Mouse (Mus musculus): Measurements from ENCODE around the gene Rbl1.
"Not testable (repeated sequence)": the region's sequence is repeated elsewhere in the genome, so short reads cannot be mapped to it uniquely, and the experiment has no call there.

Rbl1 gene

DNA sequence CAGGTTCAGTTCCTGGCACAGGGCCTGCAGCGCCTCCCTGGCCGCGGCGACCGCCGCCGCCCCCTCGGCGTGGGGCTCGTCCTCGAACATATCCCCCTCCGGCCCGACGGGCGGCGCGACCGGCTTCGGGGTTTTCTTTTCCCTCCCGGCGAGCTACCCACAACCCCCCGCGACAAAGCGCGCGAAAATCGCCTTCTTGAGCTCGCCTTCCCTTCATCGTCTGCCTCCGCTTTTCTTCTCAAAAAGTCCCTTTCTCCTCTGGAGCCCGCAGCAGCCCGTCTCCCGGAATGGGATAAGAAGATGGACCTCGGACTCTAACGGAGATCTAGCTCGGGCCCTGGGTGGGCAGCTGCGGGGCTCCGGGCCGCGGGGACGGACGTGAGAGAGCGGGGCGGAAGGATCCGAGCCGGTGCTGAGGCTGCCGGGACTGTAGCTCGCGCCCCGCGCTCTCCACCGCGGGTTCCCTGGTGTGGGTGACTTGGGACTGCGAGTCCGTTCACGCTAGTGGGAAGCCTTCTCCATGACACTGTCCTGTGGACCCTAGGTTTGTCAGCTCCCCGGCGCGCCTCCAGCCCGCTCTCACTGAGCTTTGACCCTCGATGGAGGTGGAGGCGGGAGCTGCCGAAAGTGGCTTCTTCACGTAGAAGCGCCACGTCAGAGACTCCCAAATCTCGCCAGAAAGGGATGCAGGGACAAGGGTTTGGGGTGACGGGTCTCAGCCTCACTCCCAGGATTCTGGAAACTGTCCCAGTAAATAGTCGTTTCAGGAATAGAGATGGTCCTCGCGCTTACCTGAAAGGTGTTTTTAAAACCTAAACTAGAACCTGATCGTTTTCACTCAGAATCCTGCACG, at the start of gene Rbl1:
Rbl1 (minus strand) TSS at position 169 of the 853 bp plus-strand sequence.
- DNase-seq (ENCODE audit: low spot score) = peak; percentile 87

GRCm38 (mm10) chr2:157248111-157248510, 43.8 kb upstream of the Rbl1 start:
- DNase-seq (ENCODE audit: low spot score) = no peak

DNA sequence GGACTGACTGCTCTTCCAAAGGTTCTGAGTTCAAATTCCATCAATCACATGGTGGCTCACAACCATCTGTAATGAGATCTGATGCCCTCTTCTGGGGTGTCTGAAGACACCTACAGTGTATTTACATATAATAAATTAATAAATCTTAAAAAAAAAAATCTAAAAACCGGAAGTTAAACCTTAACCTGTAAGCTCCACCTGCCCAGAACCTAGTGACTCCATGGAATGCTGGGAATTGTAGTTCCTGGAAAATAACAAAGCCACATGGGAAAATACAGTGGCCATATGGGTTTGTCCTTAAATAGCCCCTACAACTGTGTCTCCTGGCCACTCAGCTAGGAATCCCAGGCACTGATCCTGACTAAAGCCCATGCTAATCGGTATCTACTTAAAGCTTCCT, 41.3 kb upstream of the Rbl1 start:
- DNase-seq (ENCODE audit: low spot score) = no peak

GRCm38 (mm10) chr2:157245001-157245400, 40.7 kb upstream of the Rbl1 start:
- no peak for DNase-seq (ENCODE audit: low spot score)

DNA sequence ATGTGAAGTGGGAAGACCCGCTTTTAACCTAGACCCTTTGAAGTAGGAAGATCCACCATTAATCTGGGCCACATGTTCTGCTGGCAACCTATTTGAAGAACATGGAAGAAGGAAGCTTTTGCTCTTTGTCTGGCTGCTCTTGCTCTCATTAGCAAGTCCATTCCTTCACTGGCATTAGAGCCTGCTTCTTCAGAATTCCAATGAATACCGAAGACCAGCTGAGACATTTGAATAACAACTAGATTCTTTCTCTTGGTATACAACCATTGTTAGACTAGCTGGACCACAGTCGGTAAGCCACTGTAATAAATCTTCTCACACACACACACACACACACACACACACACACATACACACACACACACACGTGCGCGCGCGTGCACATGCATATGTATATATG, 31.6 kb upstream of the Rbl1 start:
- DNase-seq (ENCODE audit: low spot score) = no peak

- not testable (repeated sequence) for DNase-seq (ENCODE audit: low spot score)
These were observed 17.6 kb upstream of the Rbl1 start for GRCm38 (mm10) chr2:157221916-157222315.

DNA sequence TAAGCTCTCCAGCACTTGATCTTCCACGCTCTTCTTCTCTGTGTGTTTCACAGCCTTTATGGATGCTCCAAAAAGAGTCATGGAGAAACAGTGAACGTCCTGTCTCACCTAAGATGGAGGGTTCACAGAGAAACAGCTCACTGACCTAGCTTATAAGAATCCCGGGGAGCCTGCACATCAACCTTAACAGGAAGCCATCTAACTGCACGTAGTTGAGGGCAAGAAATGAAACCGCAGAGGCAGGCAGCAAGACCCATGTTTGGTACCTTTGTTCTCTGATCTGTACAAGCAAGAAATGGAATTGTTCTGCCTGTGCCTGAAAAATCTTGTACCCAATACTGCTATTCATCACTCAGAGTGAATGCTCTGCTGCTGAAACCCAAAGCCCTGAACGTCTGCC, 15.8 kb upstream of the Rbl1 start:
- DNase-seq (ENCODE audit: low spot score) = no peak

GRCm38 (mm10) chr2:157211731-157212130, 7.4 kb upstream of the Rbl1 start:
- no peak for DNase-seq (ENCODE audit: low spot score)

DNA sequence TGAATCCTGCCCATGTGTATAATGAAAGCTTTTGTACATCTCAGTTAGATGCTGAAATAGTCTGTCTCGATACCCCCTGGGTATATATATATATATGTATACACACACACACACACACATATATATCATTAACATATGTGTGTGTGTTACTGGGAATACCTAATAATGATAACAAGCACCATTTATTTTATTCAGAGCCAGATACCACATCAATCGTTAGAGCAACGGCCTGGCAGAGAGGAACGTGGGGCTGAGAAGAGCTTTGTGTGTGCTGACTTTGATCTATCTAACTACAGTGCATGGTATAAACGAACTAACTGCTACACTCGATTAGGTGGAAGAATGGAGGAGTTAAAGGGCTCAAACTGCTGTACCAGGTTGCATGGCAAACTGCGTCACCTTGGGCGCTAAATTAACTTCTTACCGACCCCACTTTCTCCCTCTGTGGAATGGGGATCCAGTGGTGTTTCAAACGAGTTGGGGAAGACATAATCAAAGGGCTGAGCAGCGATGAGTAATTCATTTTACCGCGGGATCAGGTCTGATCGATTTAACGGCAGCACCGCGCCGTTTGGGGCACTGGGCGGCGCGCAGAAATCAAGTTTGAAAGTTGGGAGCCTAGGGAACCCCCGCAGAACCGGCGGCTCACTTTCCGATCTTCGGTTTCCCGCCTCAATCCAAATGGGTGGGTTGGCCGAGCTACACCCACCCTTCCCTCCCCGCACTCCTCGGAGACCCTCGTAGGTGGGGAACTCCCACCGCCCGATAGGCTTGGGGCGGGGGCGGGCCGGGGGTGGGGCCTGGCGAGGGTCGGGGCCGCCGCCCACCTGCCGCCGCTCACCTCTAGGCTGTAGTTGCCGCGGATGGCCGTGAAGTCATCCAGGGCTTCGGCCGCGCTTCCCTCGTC, 622 bp downstream of the Rbl1 start:
- DNase-seq (ENCODE audit: low spot score) = peak; percentile 17

DNA sequence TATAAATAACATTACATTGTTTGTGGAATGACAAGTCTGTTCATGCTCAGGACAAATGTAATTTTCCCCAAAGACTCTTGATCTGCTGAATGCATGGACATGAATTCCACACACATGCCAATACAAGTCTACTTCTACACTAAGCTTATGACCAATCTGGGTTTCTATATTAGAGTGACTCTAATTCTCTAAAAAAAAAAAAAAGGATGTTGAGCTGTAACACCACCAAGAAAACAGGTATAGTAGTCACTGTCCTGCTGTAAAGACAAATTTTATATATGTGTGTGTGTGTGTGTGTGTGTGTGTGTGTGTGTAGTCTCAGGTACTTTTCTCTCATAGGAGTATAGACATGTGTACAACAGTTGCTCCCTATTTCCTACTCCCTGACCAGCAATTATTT, 1.3 kb downstream of the Rbl1 start:
- DNase-seq (ENCODE audit: low spot score) = no peak

- DNase-seq (ENCODE audit: low spot score) = no peak
These were observed 2.0 kb downstream of the Rbl1 start for GRCm38 (mm10) chr2:157202361-157202760.

DNA sequence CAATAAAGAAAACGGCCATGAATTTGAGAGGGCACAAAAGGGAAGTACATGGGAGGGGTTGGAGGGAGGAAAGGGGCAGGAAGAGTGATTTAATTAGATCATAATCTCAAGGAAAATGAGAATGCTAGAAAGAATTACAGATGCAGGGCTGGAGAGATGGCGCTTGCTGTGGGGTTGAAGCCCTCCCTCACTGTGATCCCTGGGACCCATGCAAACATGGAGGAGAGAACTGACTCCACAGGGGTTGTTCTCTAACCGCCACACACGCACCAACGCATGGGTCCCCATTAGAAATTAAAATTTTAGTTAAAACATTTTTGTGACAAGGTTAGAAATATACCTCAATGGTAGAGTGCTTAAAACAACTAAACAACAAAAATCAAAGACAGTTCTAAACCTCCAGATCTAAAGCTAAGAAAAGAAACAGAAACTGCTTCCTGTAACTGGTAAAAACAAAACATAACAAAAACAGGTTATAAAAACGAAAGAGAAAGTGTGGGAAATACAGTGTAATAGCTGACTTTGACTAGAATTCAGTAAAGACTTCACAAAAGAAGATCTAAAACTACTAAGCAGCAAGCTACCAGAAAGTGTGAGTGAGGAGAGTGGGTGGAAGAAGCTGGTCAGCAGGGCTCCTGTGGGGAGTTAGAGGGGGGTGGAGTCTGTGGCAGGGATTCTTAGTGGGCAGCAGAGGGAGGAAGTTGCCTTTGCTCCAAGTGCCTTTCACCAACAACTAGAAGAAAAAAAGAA, 3.1 kb downstream of the Rbl1 start:
- DNase-seq (ENCODE audit: low spot score) = peak; percentile 13

DNA sequence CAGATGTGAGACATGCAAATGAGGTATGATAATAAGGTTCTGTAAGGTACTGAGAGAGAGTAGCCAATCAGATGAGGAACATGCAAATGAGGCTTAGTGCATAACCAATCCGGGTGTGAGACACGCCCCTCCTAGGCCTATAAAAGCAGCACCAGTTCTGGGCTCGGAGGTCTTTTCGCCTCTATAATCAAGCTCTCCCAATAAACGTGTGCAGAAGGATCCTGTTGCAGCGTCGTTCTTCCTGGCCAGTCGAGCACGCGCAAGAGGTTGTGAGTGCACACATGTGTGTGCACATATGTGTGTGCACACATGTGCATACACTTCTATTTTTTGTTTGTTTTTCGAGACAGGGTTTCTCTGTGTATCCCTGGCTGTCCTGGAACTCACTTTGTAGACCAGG, 5.9 kb downstream of the Rbl1 start:
- not testable (repeated sequence) for DNase-seq (ENCODE audit: low spot score)

DNA sequence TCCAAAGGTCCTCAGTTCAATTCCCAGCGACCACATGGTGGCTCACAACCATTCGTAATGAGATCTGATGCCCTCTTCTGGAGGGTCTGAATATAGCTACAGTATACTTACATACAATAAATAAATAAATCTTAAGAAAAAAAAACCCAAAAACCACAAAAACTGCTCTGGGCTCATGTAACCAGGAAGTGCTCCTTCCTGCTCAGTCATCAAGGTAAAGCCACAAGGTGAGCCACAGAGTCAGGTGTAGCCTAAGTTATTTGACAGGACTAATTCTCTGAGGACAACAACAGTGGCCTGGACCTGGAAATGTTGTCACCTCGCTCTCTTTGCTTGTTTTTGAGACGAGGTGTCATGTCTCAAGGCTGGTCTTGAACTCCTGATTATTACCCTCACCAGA, 13.7 kb downstream of the Rbl1 start:
- DNase-seq (ENCODE audit: low spot score) = no peak

DNA sequence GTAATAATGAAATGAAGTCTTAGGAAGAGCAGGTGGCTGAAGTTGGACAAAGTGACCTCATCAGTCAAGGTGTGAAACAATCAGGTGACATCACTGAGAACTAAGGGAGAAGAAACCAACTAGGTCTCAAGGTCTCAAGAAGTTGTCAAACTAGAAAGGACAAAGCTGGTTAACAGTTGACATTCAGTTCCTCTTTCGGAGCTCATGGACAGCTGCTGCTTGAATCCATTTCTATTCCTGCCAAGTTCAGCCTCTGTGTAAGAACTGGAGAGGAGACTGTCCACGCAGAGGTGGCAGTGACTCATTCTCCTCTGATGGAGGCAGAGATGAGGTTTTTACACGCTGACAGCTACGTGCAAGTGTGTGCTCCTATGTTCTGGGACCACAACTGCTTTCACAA, 17.1 kb downstream of the Rbl1 start:
- DNase-seq (ENCODE audit: low spot score) = no peak

DNA sequence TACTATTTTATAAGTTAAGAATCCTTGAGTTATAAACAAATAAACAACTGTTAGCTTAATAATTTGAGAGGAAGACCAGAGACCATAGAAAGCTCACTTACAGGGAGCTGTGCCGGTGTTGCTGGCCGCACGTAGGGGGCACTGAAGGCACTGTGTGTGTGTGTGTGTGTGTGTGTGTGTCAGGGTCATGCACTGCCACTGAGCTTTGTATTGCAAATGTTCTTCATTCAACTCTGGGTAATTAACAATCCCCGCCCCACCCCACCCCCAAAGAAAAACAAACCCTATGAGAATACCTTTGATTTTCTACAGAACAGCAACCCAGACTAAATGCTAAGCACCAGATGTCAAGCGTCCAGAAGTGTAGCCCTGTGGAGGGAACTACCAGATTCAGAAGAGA, 17.8 kb downstream of the Rbl1 start:
- DNase-seq (ENCODE audit: low spot score) = no peak

DNA sequence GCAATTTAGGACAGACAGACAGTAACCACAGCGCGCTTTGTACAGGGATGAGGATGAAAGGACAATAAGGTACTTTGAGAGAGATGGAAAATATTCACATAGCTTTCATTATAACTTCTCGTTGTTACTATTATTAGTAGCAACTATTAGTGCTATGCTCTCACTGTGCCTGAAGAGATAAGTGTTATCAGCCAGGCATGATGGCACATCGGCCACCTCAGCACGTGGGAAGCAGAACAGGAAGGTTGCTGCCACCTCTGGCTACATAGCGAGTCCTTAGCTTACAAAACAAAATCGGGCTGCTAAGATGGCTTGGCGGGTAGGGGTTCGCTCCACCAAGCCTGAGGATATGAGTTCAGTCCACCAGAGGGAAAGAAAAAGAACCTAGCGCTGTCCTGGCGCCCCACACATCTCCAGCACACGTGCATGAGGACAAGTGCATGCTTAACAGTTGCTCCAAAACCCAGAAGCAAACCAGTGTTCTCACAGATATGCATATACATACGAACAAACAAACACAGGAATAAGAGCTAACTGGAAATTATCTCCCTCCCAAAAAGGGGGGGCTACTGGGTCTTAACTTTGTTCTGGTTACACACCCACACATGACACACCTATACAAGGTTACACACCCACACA, 19.2 kb downstream of the Rbl1 start:
- DNase-seq (ENCODE audit: low spot score) = no peak

DNA sequence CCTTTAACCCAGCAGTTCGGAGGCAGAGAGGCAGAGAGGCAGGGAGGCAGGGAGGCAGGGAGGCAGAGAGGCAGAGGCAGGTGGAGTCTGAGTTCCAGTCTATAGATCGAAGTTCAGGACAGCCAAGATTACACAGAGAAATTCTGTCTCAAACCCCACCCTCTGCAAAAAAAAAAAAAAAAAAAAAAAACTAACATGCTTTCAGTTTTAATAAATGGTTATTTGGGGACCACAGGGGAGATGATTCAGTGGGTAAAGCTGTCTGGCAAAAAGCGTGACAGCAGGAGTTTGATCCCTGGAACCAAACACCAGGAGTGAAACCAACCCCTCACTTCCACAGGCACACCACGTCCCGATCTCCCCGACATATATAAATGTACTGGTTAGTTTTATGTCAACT, 26.2 kb downstream of the Rbl1 start:
- DNase-seq (ENCODE audit: low spot score) = no peak

DNA sequence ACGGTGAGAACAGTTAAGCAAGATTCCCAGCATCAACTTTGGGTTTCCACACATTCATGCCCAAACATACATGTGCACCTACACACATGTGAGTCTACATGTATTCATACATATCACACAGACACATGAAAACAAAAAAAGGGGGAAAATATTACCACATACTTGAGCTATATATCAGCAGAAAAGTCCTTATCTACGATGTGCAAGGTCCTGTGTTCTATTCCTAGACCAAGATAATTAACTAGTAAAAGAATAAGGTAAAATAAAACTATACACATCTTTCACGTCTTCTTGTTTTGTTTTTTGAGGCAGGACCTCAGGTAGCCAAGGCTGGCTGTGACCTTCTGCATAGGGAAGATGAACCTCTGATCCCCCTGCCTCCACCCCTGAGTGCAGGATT, 28.1 kb downstream of the Rbl1 start:
- DNase-seq (ENCODE audit: low spot score) = no peak

- no peak for DNase-seq (ENCODE audit: low spot score)
These were observed 29.9 kb downstream of the Rbl1 start for GRCm38 (mm10) chr2:157174416-157174815.

DNA sequence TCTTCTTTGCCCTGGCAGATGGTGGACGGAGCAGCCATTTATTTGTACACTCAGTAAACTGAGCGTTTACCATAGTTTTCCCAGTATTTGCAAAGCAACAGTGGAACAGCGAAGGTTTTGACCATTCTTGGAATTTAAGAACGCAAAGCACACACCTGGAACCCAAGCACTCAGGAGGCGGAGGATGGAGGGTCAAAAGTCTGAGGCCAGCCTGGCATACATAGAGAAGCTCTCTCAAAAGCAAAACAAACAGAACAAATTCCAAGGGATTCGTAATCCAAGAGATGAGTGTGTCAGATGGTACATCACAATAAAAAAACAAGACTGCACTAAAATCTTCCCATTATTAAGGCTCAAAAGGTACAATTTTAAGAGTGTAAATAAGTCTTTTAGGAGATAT, 30.8 kb downstream of the Rbl1 start:
- no peak for DNase-seq (ENCODE audit: low spot score)

GRCm38 (mm10) chr2:157172984-157173383, 31.4 kb downstream of the Rbl1 start:
- no peak for DNase-seq (ENCODE audit: low spot score)
